ENCODE assay signal across 21 mouse cellular contexts in genomic region chr13:80928187-80928586, GRCm38 (mm10). TPM values are rescaled to one million over a fixed set of nuclear protein-coding genes. Genes with fewer than 3 reads are reported as not detected.
DNase-seq lines count a peak whose midpoint lies in the region; ATAC-seq and TF ChIP-seq lines count a peak whose summit lies in the region.
"Had no signal": no experiment of that assay in that cellular context is flagged by ENCODE, and none has a peak within 500 bp of the region (broad histone marks: within the 10 kb centered on the region; RNA-seq: fewer than 3 reads in every experiment).

No protein-coding gene starts in this region.

- peak in 1 of 2 experiments; percentile 59; a peak in 2 of 4 replicates for TF ChIP-seq POLR2A in MEL (IDR thresholded peaks at IDR 0.05; ENCODE audit: control insufficient read depth in 1 of 2, insufficient read depth in 1 of 2, low read depth in 1 of 2, low read length in 2 of 2, poor library complexity in 1 of 2)

- no peak for TF ChIP-seq CTCF in MEL (IDR thresholded peaks at IDR 0.05 in 2 of 3, conservative IDR thresholded peaks at IDR 0.05 in 1 of 3; ENCODE audit: control insufficient read depth in 1 of 3, insufficient read depth in 1 of 3, low read depth in 2 of 3, low read length in 3 of 3, poor library complexity in 1 of 3, severe bottlenecking in 1 of 3)

- 0 out of 2 replicates have a peak, but pooled peaks have one; percentile 30 for ATAC-seq in lung, embryonic 16.5 days (ENCODE audit: low read depth)
- ATAC-seq in megakaryocyte, adult 5-6 weeks (ENCODE audit: poor library complexity, severe bottlenecking) = peak; percentile 66
- ATAC-seq in stomach, embryonic 16.5 days (ENCODE audit: insufficient read depth, low FRiP score) = peak; percentile 66
- no peak for ATAC-seq in kidney, embryonic 15.5 days (replicated peaks; ENCODE audit: low FRiP score)
- ATAC-seq: CD4-positive, CD25-positive, alpha-beta regulatory T cell, adult 4 months; forebrain, embryonic 13.5 days; midbrain, embryonic 16.5 days; Patski had no signal

- DNase-seq in lung, postnatal 14 days = no peak
- peak; percentile 83 for DNase-seq in MEL (ENCODE audit: low read depth, low spot score)
- DNase-seq in cerebellum, adult 11 months = no peak
- DNase-seq: cerebellum, postnatal 36 days; heart, adult 18-20 months; kidney, adult 11 months; kidney, postnatal 4 days; thymus, adult 18-20 months had no signal

- 0 out of 2 replicates have a peak, but pooled peaks cover 3% of the 10 kb centered on the region for H3K4me1 ChIP-seq in lung, embryonic 16.5 days (replicated peaks; ENCODE audit: control insufficient read depth, insufficient read depth, low read length)
- peaks cover 0 to 19% of the 10 kb centered on the region in 2 experiments; a peak in 3 of 4 replicates for H3K4me1 ChIP-seq in MEL (ENCODE audit: control insufficient read depth in 1 of 2, insufficient read depth in 2 of 2, low read length in 2 of 2)
- 0 out of 2 replicates have a peak, but pooled peaks cover 3% of the 10 kb centered on the region for H3K4me1 ChIP-seq in stomach, embryonic 16.5 days (ENCODE audit: control insufficient read depth, insufficient read depth, low read length)
- 0 out of 2 replicates have a peak, but pooled peaks cover 3% of the 10 kb centered on the region for H3K4me1 ChIP-seq in kidney, embryonic 15.5 days
- H3K4me1 ChIP-seq: embryonic facial prominence, embryonic 15.5 days; forebrain, embryonic 13.5 days; hindbrain, embryonic 12.5 days; neural tube, embryonic 12.5 days had no signal

- H3K4me2 ChIP-seq in lung, embryonic 16.5 days (ENCODE audit: low read depth, low read length) = no peak overlapping the region
- peak overlapping the region; percentile 34; the same call in 1 of the 2 replicates for H3K4me2 ChIP-seq in stomach, embryonic 16.5 days (ENCODE audit: low read depth, low read length)
- no peak overlapping the region for H3K4me2 ChIP-seq in kidney, embryonic 15.5 days
- H3K4me2 ChIP-seq: embryonic facial prominence, embryonic 15.5 days; forebrain, embryonic 13.5 days; hindbrain, embryonic 12.5 days; limb, embryonic 15.5 days; neural tube, embryonic 12.5 days had no signal

- TF ChIP-seq EP300 in MEL (IDR thresholded peaks at IDR 0.05; ENCODE audit: low read depth in 1 of 2, low read length in 2 of 2) = peak in 1 of 2 experiments; percentile 43; a peak in 1 of 4 replicates

- no peaks in the 10 kb centered on the region for H3K36me3 ChIP-seq in lung, embryonic 16.5 days (ENCODE audit: control insufficient read depth, insufficient read depth, low read length)
- peaks cover 0 to 19% of the 10 kb centered on the region in 2 experiments; a peak in 2 of 4 replicates for H3K36me3 ChIP-seq in MEL (ENCODE audit: control insufficient read depth in 1 of 2, insufficient read depth in 2 of 2, low read length in 2 of 2)
- H3K36me3 ChIP-seq in stomach, embryonic 16.5 days (ENCODE audit: control insufficient read depth, insufficient read depth, low read length) = no peaks in the 10 kb centered on the region
- no peaks in the 10 kb centered on the region for H3K36me3 ChIP-seq in kidney, embryonic 15.5 days
- H3K36me3 ChIP-seq: embryonic facial prominence, embryonic 15.5 days; hindbrain, embryonic 12.5 days; limb, embryonic 15.5 days; neural tube, embryonic 12.5 days had no signal

- 0 out of 2 replicates have a peak overlapping the region, but pooled peaks have one; percentile 13 for H3K27ac ChIP-seq in lung, embryonic 16.5 days (ENCODE audit: low read length)
- peak overlapping the region; percentile 33 for H3K27ac ChIP-seq in MEL (ENCODE audit: control insufficient read depth, low read depth, low read length)
- peak overlapping the region; percentile 57 for H3K27ac ChIP-seq in stomach, embryonic 16.5 days (ENCODE audit: low read length)
- H3K27ac ChIP-seq in kidney, embryonic 15.5 days = no peak overlapping the region
- H3K27ac ChIP-seq: embryonic facial prominence, embryonic 15.5 days; forebrain, embryonic 13.5 days; hindbrain, embryonic 12.5 days; limb, embryonic 15.5 days; macrophage; neural tube, embryonic 12.5 days had no signal

- 34% methylated on average over 7 of the region's 7 CpGs for WGBS in lung, embryonic 16.5 days
- 19% methylated on average over 7 of the region's 7 CpGs for whole genome bisulfite sequencing in stomach, embryonic 16.5 days
- WGBS in kidney, embryonic 15.5 days = 48% methylated on average over 7 of the region's 7 CpGs

- TF ChIP-seq RAD21 in MEL (IDR thresholded peaks at IDR 0.05; ENCODE audit: low read depth, low read length) = no peak

- H3K9ac ChIP-seq in lung, embryonic 16.5 days (ENCODE audit: low read length) = no peak overlapping the region
- H3K9ac ChIP-seq in MEL (ENCODE audit: control insufficient read depth, low read depth, low read length, poor library complexity, severe bottlenecking) = peak overlapping the region; percentile 52
- H3K9ac ChIP-seq in stomach, embryonic 16.5 days (ENCODE audit: low read length) = no peak overlapping the region
- H3K9ac ChIP-seq in kidney, embryonic 15.5 days = no peak overlapping the region
- H3K9ac ChIP-seq: embryonic facial prominence, embryonic 15.5 days; forebrain, embryonic 13.5 days; hindbrain, embryonic 12.5 days; limb, embryonic 15.5 days; neural tube, embryonic 12.5 days had no signal

- no peaks in the 10 kb centered on the region for H3K27me3 ChIP-seq in lung, embryonic 16.5 days (ENCODE audit: control insufficient read depth, insufficient read depth, low read depth, low read length)
- no peaks in the 10 kb centered on the region for H3K27me3 ChIP-seq in MEL (ENCODE audit: control insufficient read depth in 1 of 2, insufficient read depth in 2 of 2, low read length in 2 of 2)
- no peaks in the 10 kb centered on the region for H3K27me3 ChIP-seq in stomach, embryonic 16.5 days (ENCODE audit: control insufficient read depth, insufficient read depth, low read length)
- H3K27me3 ChIP-seq in kidney, embryonic 15.5 days = no peaks in the 10 kb centered on the region
- H3K27me3 ChIP-seq: embryonic facial prominence, embryonic 15.5 days; forebrain, embryonic 13.5 days; hindbrain, embryonic 12.5 days; limb, embryonic 15.5 days; neural tube, embryonic 12.5 days; Patski had no signal

- H3K4me3 ChIP-seq in lung, embryonic 16.5 days (ENCODE audit: low read length) = no peak overlapping the region
- peak overlapping the region; percentile 51 to 60 for H3K4me3 ChIP-seq in MEL (ENCODE audit: control insufficient read depth in 1 of 2, insufficient read depth in 1 of 2, low read depth in 2 of 2, low read length in 2 of 2)
- no peak overlapping the region for H3K4me3 ChIP-seq in stomach, embryonic 16.5 days (replicated peaks; ENCODE audit: low read length)
- no peak overlapping the region for H3K4me3 ChIP-seq in kidney, embryonic 15.5 days (replicated peaks)
- H3K4me3 ChIP-seq: embryonic facial prominence, embryonic 15.5 days; forebrain, embryonic 13.5 days; hindbrain, embryonic 12.5 days; limb, embryonic 15.5 days; neural tube, embryonic 12.5 days had no signal

- no peaks in the 10 kb centered on the region for H3K79me2 ChIP-seq in MEL (ENCODE audit: control insufficient read depth, insufficient read depth, low read length, poor library complexity)

- H3K9me3 ChIP-seq in lung, embryonic 16.5 days (ENCODE audit: control insufficient read depth, low read length) = no peaks in the 10 kb centered on the region
- H3K9me3 ChIP-seq in MEL (replicated peaks; ENCODE audit: insufficient read depth, low read length) = no peaks in the 10 kb centered on the region
- no peaks in the 10 kb centered on the region for H3K9me3 ChIP-seq in stomach, embryonic 16.5 days (replicated peaks; ENCODE audit: control insufficient read depth, low read length)
- H3K9me3 ChIP-seq in kidney, embryonic 15.5 days (replicated peaks) = no peaks in the 10 kb centered on the region
- H3K9me3 ChIP-seq: embryonic facial prominence, embryonic 15.5 days; forebrain, embryonic 13.5 days; hindbrain, embryonic 12.5 days; limb, embryonic 15.5 days; neural tube, embryonic 12.5 days had no signal

TF ChIP-seq in MEL, 35 proteins besides CTCF, POLR2A, EP300 and RAD21 (continues in another document):
- no peak for TF ChIP-seq USF1 (IDR thresholded peaks at IDR 0.05; ENCODE audit: low read depth, low read length)
- TF ChIP-seq ZNF384 (IDR thresholded peaks at IDR 0.05; ENCODE audit: low read depth, low read length) = no peak
- peak; percentile 50 for TF ChIP-seq RCOR1 (IDR thresholded peaks at IDR 0.05; ENCODE audit: low read depth, low read length)
- TF ChIP-seq CHD1 (IDR thresholded peaks at IDR 0.05; ENCODE audit: low read depth, low read length) = no peak
- peak; percentile 97 for TF ChIP-seq TBP (IDR thresholded peaks at IDR 0.05; ENCODE audit: low read depth, low read length)
- TF ChIP-seq CHD2 (IDR thresholded peaks at IDR 0.05; ENCODE audit: low read length) = no peak
- 0 out of 2 replicates have a peak, but pooled peaks have one; percentile 21 for TF ChIP-seq MXI1 (IDR thresholded peaks at IDR 0.05; ENCODE audit: low read depth, low read length)
- TF ChIP-seq POLR2AphosphoS2 (IDR thresholded peaks at IDR 0.05; ENCODE audit: low read length) = peak; percentile 85; the same call in 1 of the 2 replicates
- TF ChIP-seq MYB (IDR thresholded peaks at IDR 0.05; ENCODE audit: low read depth, low read length) = no peak
- no peak for TF ChIP-seq MAFK (IDR thresholded peaks at IDR 0.05; ENCODE audit: borderline replicate concordance, low read depth, low read length)
- no peak for TF ChIP-seq MYC (IDR thresholded peaks at IDR 0.05; ENCODE audit: low read depth, low read length)
- peak; percentile 58; the same call in 1 of the 2 replicates for TF ChIP-seq SIN3A (IDR thresholded peaks at IDR 0.05; ENCODE audit: low read length)
- TF ChIP-seq NELFE (IDR thresholded peaks at IDR 0.05; ENCODE audit: low read depth, low read length) = peak; percentile 54; the same call in 1 of the 2 replicates
- TF ChIP-seq ZKSCAN1 (IDR thresholded peaks at IDR 0.05; ENCODE audit: low read depth, low read length) = no peak
- TF ChIP-seq USF2 (IDR thresholded peaks at IDR 0.05; ENCODE audit: borderline replicate concordance in 1 of 2, insufficient read depth in 1 of 2, low read depth in 1 of 2, low read length in 2 of 2) = no peak
- no peak for TF ChIP-seq MEF2A (IDR thresholded peaks at IDR 0.05; ENCODE audit: extremely low read depth, insufficient replicate concordance, low read depth, low read length, poor library complexity, severe bottlenecking)
- TF ChIP-seq KAT2A (conservative IDR thresholded peaks at IDR 0.05; ENCODE audit: low read depth, low read length) = no peak

RNA-seq across cellular contexts. Expression of gene Arrdc3, which starts 45.0 kb away (rescaled TPM):
- 56.9 and 60.1 TPM in 2 replicates for polyA plus RNA-seq in lung, embryonic 16.5 days (2015; fragmentation: Nextera tagmentation; extraction: Ambion mirVana)
- total RNA-seq in MEL (2012; rRNA removed) = 1.3 and 1.5 TPM in 2 replicates
- 1 to 10 TPM in 1 of 2 experiments, not detected in 1; 3.5 TPM for polyA plus RNA-seq in MEL (2012; ENCODE audit: insufficient read depth in 1 of 2, insufficient read length in 2 of 2, low read depth in 1 of 2, low replicate concordance in 2 of 2, missing spikeins in 1 of 2)
- total RNA-seq in megakaryocyte, adult 5-6 weeks (2015) = 44.1 and 57.6 TPM in 2 replicates
- 70.0 and 72.3 TPM in 2 replicates for total RNA-seq in megakaryocyte, adult 5-6 weeks (2017)
- 54.3 and 54.8 TPM in 2 replicates for polyA plus RNA-seq in stomach, embryonic 16.5 days (2015; fragmentation: Nextera tagmentation; extraction: Ambion mirVana)
- polyA plus RNA-seq in kidney, embryonic 15.5 days (2015; fragmentation: Nextera tagmentation; extraction: Ambion mirVana) = 57.3 and 57.4 TPM in 2 replicates

Comparison
In these comparisons a context has a peak if more than half of its experiments do, and no peak if none do; other contexts are left out.
1. H3K4me3 ChIP-seq: peak in MEL (2 of 2); none in lung, embryonic 16.5 days (single experiment), stomach, embryonic 16.5 days (single experiment) and kidney, embryonic 15.5 days (single experiment).